Mouse (Mus musculus) MEL (cell line): ENCODE measurements at regions not wholly inside any gene's neighbourhood (a gene's known extent, or its start where the extent isn't known, plus 50 kb on each side); places are given as distances from the start of the nearest gene placed in this dataset.

ENCODE experiments used
- DNase-seq: peaks from one replicate; pipeline ENCODE4 v3.0.0; 2011; ENCODE audit warnings: low read depth, low spot score
- H3K27ac ChIP-seq: 2 replicates; pipeline ENCODE4 v1.5.1; 2012; ENCODE audit warnings: low read depth, mild to moderate bottlenecking, control low read depth, low read length, moderate library complexity; ENCODE audit not compliant: control insufficient read depth
- H3K27me3 ChIP-seq, 2 experiments: fragments of 150-350 bp in 1 of 2; sonication (generic) in 1 of 2; 2 replicates each; pipeline ENCODE4 v1.6.1; 2012; ENCODE audit warnings: low read length in 2 of 2, mild to moderate bottlenecking in 2 of 2, improper control_type of control experiment in 1 of 2, moderate library complexity in 1 of 2; ENCODE audit not compliant: insufficient read depth in 2 of 2, control insufficient read depth in 1 of 2
- H3K36me3 ChIP-seq, 2 experiments: 2 replicates each; pipeline ENCODE4 v1.6.1; 2012 to 2014; ENCODE audit warnings: low read length in 2 of 2, improper control_type of control experiment in 1 of 2, inconsistent platforms in 1 of 2, mild to moderate bottlenecking in 1 of 2; ENCODE audit not compliant: insufficient read depth in 2 of 2, control insufficient read depth in 1 of 2
- H3K4me1 ChIP-seq, 2 experiments: fragments of 150-350 bp in 1 of 2; sonication (generic) in 1 of 2; 2 replicates each; pipeline ENCODE4 v1.6.1; 2012; ENCODE audit warnings: low read length in 2 of 2, improper control_type of control experiment in 1 of 2, mild to moderate bottlenecking in 1 of 2; ENCODE audit not compliant: insufficient read depth in 2 of 2, control insufficient read depth in 1 of 2
- H3K4me3 ChIP-seq, 2 experiments: fragments of 150-350 bp in 1 of 2; sonication (generic) in 1 of 2; 2 replicates each; pipeline ENCODE4 v1.5.1; 2012; ENCODE audit warnings: low read depth in 2 of 2, low read length in 2 of 2, mild to moderate bottlenecking in 2 of 2, moderate library complexity in 2 of 2, control low read depth in 1 of 2, improper control_type of control experiment in 1 of 2; ENCODE audit not compliant: control insufficient read depth in 1 of 2, insufficient read depth in 1 of 2
- H3K79me2 ChIP-seq: 2 replicates; pipeline ENCODE4 v1.6.1; 2012; ENCODE audit warnings: mild to moderate bottlenecking, low read length, moderate library complexity; ENCODE audit not compliant: control insufficient read depth, poor library complexity, insufficient read depth
- H3K9ac ChIP-seq: 2 replicates; pipeline ENCODE4 v1.6.1; 2012; ENCODE audit warnings: low read depth, mild to moderate bottlenecking, control low read depth, low read length, moderate library complexity; ENCODE audit not compliant: control insufficient read depth, poor library complexity, severe bottlenecking
- H3K9me3 ChIP-seq: fragments of 150-350 bp; sonication (generic); replicated peaks from 2 replicates; pipeline ENCODE4 v1.6.1; 2012; ENCODE audit warnings: mild to moderate bottlenecking, low read length, improper control_type of control experiment, moderate library complexity; ENCODE audit not compliant: insufficient read depth
- CHD1 ChIP-seq: IDR thresholded peaks from 2 replicates; pipeline ENCODE4 v1.6.1; 2012; ENCODE audit warnings: low read depth, mild to moderate bottlenecking, inconsistent platforms, low read length, improper control_type of control experiment
- ELF1 ChIP-seq: IDR thresholded peaks from 2 replicates; pipeline ENCODE4 v1.6.1; 2014; ENCODE audit warnings: low read depth, mild to moderate bottlenecking, inconsistent platforms, low read length, improper control_type of control experiment, moderate library complexity
- EP300 ChIP-seq, 2 experiments: IDR thresholded peaks; 2 replicates each; pipeline ENCODE4 v1.6.1; 2011; ENCODE audit warnings: improper control_type of control experiment in 2 of 2, low read length in 2 of 2, low read depth in 1 of 2, mild to moderate bottlenecking in 1 of 2
- ETS1 ChIP-seq: IDR thresholded peaks from 2 replicates; pipeline ENCODE4 v1.6.1; 2012; ENCODE audit warnings: low read depth, mild to moderate bottlenecking, inconsistent platforms, low read length, improper control_type of control experiment, moderate library complexity
- GABPA ChIP-seq: IDR thresholded peaks from 2 replicates; pipeline ENCODE4 v1.6.1; 2012; ENCODE audit warnings: low read depth, mild to moderate bottlenecking, inconsistent platforms, low read length, improper control_type of control experiment, moderate library complexity
- HCFC1 ChIP-seq: IDR thresholded peaks from 2 replicates; pipeline ENCODE4 v1.6.1; 2012; ENCODE audit warnings: low read depth, mild to moderate bottlenecking, inconsistent platforms, low read length, improper control_type of control experiment, moderate library complexity
- JUND ChIP-seq: IDR thresholded peaks from 2 replicates; pipeline ENCODE4 v1.6.1; 2011; ENCODE audit warnings: low read depth, mild to moderate bottlenecking, improper control_type of control experiment, low read length
- KAT2A ChIP-seq: conservative IDR thresholded peaks from 2 replicates; pipeline ENCODE4 v1.6.1; 2012; ENCODE audit warnings: low read depth, low read length, improper control_type of control experiment, inconsistent platforms
- MAFK ChIP-seq: IDR thresholded peaks from 2 replicates; pipeline ENCODE4 v1.6.1; 2011; ENCODE audit warnings: low read depth, mild to moderate bottlenecking, low read length, improper control_type of control experiment, borderline replicate concordance
- MXI1 ChIP-seq: IDR thresholded peaks from 2 replicates; pipeline ENCODE4 v1.6.1; 2011; ENCODE audit warnings: mild to moderate bottlenecking, low read depth, low read length, improper control_type of control experiment
- MYC ChIP-seq: IDR thresholded peaks from 2 replicates; pipeline ENCODE4 v1.6.1; 2011; ENCODE audit warnings: low read depth, mild to moderate bottlenecking, low read length, improper control_type of control experiment, moderate library complexity
- NELFE ChIP-seq: IDR thresholded peaks from 2 replicates; pipeline ENCODE4 v1.6.1; 2011; ENCODE audit warnings: low read depth, low read length, improper control_type of control experiment
- NRF1 ChIP-seq: IDR thresholded peaks from 2 replicates; pipeline ENCODE4 v1.6.1; 2014; ENCODE audit warnings: low read depth, mild to moderate bottlenecking, inconsistent platforms, low read length, improper control_type of control experiment, moderate library complexity; ENCODE audit not compliant: poor library complexity, insufficient read depth, severe bottlenecking
- RAD21 ChIP-seq: IDR thresholded peaks from 2 replicates; pipeline ENCODE4 v1.6.1; 2011; ENCODE audit warnings: mild to moderate bottlenecking, low read depth, low read length, improper control_type of control experiment
- TAL1 ChIP-seq: IDR thresholded peaks from 2 replicates; pipeline ENCODE4 v1.6.1; 2012; ENCODE audit warnings: mild to moderate bottlenecking, inconsistent platforms, low read length, moderate library complexity, mixed read lengths
- UBTF ChIP-seq: IDR thresholded peaks from 2 replicates; pipeline ENCODE4 v1.6.1; 2012; ENCODE audit warnings: low read depth, mild to moderate bottlenecking, inconsistent platforms, low read length, improper control_type of control experiment, moderate library complexity, borderline replicate concordance; ENCODE audit not compliant: insufficient read depth
- USF2 ChIP-seq, 2 experiments: IDR thresholded peaks; 2 replicates each; pipeline ENCODE4 v1.6.1; 2011 to 2012; ENCODE audit warnings: improper control_type of control experiment in 2 of 2, low read length in 2 of 2, borderline replicate concordance in 1 of 2, inconsistent platforms in 1 of 2, low read depth in 1 of 2, mild to moderate bottlenecking in 1 of 2; ENCODE audit not compliant: insufficient read depth in 1 of 2
- ZC3H11A ChIP-seq: IDR thresholded peaks from 2 replicates; pipeline ENCODE4 v1.6.1; 2012; ENCODE audit warnings: low read depth, mild to moderate bottlenecking, inconsistent platforms, low read length, improper control_type of control experiment
- ZNF384 ChIP-seq: IDR thresholded peaks from 2 replicates; pipeline ENCODE4 v1.6.1; 2012; ENCODE audit warnings: low read depth, mild to moderate bottlenecking, inconsistent platforms, low read length, improper control_type of control experiment

DNA sequence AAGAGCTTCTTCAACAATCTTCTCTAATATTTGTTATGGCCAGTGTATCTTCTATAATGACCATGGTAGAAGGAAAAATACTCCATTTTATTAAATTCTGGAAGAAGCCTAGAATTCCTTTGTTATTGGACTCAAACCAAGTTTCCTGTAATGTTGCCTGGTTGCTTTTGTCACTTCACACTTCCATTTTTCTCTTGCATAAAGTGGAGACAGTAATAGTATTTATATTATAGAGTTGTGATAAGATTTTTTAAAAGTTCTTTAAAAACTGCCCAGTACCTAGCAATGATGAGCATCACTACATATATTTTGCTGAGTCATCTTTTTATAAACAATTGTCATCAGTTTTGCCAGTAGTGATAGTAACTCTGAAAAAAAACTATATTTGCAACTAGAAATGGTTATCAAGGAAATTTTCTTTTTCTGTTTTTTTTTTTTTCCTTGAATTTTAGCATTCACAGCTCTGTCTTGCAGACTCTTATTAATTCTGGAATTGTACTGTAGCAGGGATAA is 415.2 kb upstream of the Aga start:
- Histone ChIP-seq H3K4me1 (no peaks in the 10 kb centered on the region), H3K4me3 (no peak overlapping the region), H3K79me2 (no peaks in the 10 kb centered on the region), H3K27me3 (no peaks in the 10 kb centered on the region), H3K27ac (no peak overlapping the region), H3K9ac (no peak overlapping the region), H3K36me3 (no peaks in the 10 kb centered on the region), H3K9me3 (no peaks in the 10 kb centered on the region)
- no peak for DNase-seq
- TF ChIP-seq MAFK (peak; percentile 39; the same call in 1 of the 2 replicates), MYC (no peak), UBTF (no peak), HCFC1 (no peak), JUND (no peak)

DNA sequence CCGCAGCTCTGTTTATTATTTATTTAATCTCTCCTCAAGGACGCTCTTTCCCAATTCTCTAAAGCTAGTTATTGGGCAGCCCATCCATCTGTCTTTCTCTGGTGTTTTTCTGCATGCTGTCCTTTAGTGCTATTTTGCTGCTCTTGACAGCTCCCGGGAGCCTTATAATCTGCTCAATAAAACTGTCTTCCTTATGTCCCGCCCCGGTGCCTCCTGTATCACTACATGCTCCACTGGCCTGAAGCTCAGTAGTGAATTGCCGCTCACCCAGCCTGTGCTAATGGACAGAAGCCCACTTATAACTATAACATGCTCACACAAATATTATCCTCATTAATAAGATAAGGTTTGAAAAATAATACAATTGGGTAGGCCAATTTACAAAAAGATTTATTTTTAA is 371.5 kb upstream of the Aga start:
- H3K9me3 ChIP-seq = no peaks in the 10 kb centered on the region
- H3K27ac ChIP-seq = no peak overlapping the region
- DNase-seq = no peak
- no peaks in the 10 kb centered on the region for H3K79me2 ChIP-seq
- no peaks in the 10 kb centered on the region for H3K36me3 ChIP-seq
- H3K4me1 ChIP-seq = no peaks in the 10 kb centered on the region
- H3K27me3 ChIP-seq = no peaks in the 10 kb centered on the region
- H3K9ac ChIP-seq = no peak overlapping the region
- TF ChIP-seq HCFC1 = no peak
- TF ChIP-seq RAD21 = no peak
- no peak for TF ChIP-seq ELF1
- TF ChIP-seq GABPA = no peak
- TF ChIP-seq TAL1 = no peak
- TF ChIP-seq NELFE = no peak
- no peak for TF ChIP-seq ZC3H11A
- no peak for TF ChIP-seq ETS1
- no peak for TF ChIP-seq EP300 (IDR thresholded peaks at IDR 0.05; ENCODE audit: low read depth in 1 of 2, low read length in 2 of 2)
- TF ChIP-seq KAT2A = no peak
- TF ChIP-seq MXI1 = no peak
- no peak for TF ChIP-seq CHD1
- no peak for TF ChIP-seq USF2 (IDR thresholded peaks at IDR 0.05; ENCODE audit: borderline replicate concordance in 1 of 2, insufficient read depth in 1 of 2, low read depth in 1 of 2, low read length in 2 of 2)
- TF ChIP-seq NRF1 = no peak
- TF ChIP-seq ZNF384 = no peak
- H3K4me3 ChIP-seq = no peak overlapping the region
